Comparison of ENCODE assay signal across 8 mouse cellular contexts in the genomic region with DNA sequence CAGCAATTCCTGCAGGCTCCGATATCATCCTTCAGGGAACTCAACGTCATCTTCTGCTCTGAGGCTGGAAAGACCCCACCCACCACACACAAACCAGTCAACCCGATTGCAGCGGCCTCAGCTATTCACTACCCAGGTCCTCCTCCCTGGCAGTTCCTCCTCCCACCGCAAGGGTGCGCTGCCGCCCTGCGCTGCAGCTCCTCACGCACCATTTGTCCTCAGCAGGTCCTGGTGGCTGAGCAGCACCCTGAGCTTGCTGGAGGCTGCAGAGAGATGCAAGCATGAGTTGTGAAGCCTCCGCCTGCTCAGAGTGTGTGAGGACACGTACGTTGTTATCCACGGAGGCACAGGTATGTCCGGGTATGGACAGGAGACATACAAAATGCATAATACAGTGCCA. TPM values are rescaled to one million over a fixed set of nuclear protein-coding genes. Genes with fewer than 3 reads are reported as not detected.
DNase-seq lines count a peak whose midpoint lies in the region; ATAC-seq lines count a peak whose summit lies in the region.

No protein-coding gene starts in this region.

- H3K36me3 ChIP-seq in neural tube, embryonic 15.5 days, result no peaks in the 10 kb centered on the region
- H3K36me3 ChIP-seq in limb, embryonic 10.5 days, result no peaks in the 10 kb centered on the region
- no peaks in the 10 kb centered on the region for H3K36me3 ChIP-seq in splenic B cell, adult 2 months (ENCODE audit: control insufficient read depth, insufficient read depth, low read length, poor library complexity, severe bottlenecking)

- no peaks in the 10 kb centered on the region for H3K4me1 ChIP-seq in neural tube, embryonic 15.5 days
- H3K4me1 ChIP-seq in limb, embryonic 10.5 days, result no peaks in the 10 kb centered on the region

- no peak overlapping the region for H3K4me3 ChIP-seq in neural tube, embryonic 15.5 days (replicated peaks)
- H3K4me3 ChIP-seq in limb, embryonic 10.5 days, result no peak overlapping the region

- no peaks in the 10 kb centered on the region for H3K27me3 ChIP-seq in neural tube, embryonic 15.5 days (replicated peaks)
- no peaks in the 10 kb centered on the region for H3K27me3 ChIP-seq in limb, embryonic 10.5 days (ENCODE audit: low read depth, poor library complexity, severe bottlenecking)
- no peaks in the 10 kb centered on the region for H3K27me3 ChIP-seq in splenic B cell, adult 2 months (ENCODE audit: control insufficient read depth, insufficient read depth, low read length, poor library complexity, severe bottlenecking)

- H3K9me3 ChIP-seq in neural tube, embryonic 15.5 days (replicated peaks), result no peaks in the 10 kb centered on the region
- H3K9me3 ChIP-seq in limb, embryonic 10.5 days (replicated peaks), result no peaks in the 10 kb centered on the region

- H3K9ac ChIP-seq in neural tube, embryonic 15.5 days (replicated peaks), result no peak overlapping the region

- no peak for ATAC-seq in neural tube, embryonic 15.5 days (ENCODE audit: low FRiP score)
- peak; percentile 93 for ATAC-seq in monocyte, adult 5-6 weeks (replicated peaks; ENCODE audit: insufficient number of reproducible peaks, low FRiP score, low TSS enrichment, poor library complexity, severe bottlenecking)

- H3K27ac ChIP-seq in neural tube, embryonic 15.5 days (replicated peaks), result no peak overlapping the region
- no peak overlapping the region for H3K27ac ChIP-seq in limb, embryonic 10.5 days

- DNase-seq in neural tube, embryonic 10.5 days (ENCODE audit: extremely low spot score, low spot score), result peak; percentile 66
- DNase-seq in cerebellum, postnatal 25 days, result peak; percentile 80 to 86
- peak; percentile 14 to 19 for DNase-seq in gastrocnemius, adult 8-10 months (ENCODE audit: low spot score in 2 of 2)
- peak; percentile 43 for DNase-seq in kidney, adult 11 months
- DNase-seq in limb, embryonic 10.5 days (ENCODE audit: low spot score), result peak; percentile 77
- DNase-seq in splenic B cell, adult 2 months (ENCODE audit: low read depth, low spot score), result peak; percentile 91

- H3K4me2 ChIP-seq in neural tube, embryonic 15.5 days, result no peak overlapping the region

- WGBS in neural tube, embryonic 15.5 days, result 16% methylated on average over 14 of the region's 14 CpGs
- WGBS in limb, embryonic 10.5 days, result 16% methylated on average over 14 of the region's 14 CpGs

RNA-seq across cellular contexts. Expression of a gene that starts 1.9 kb away (rescaled TPM):
- not detected in 2 replicates for polyA plus RNA-seq in neural tube, embryonic 15.5 days (2015; fragmentation: Nextera tagmentation; extraction: Ambion mirVana)
- not detected for total RNA-seq in gastrocnemius, adult 8-10 months (2022)
- polyA plus RNA-seq in limb, embryonic 10.5 days (2016; fragmentation: Nextera tagmentation; extraction: Ambion mirVana), result not detected in 2 replicates
- total RNA-seq in monocyte, adult 5-6 weeks (2017), result 1.2 to 1.5 TPM in 2 of 3 replicates, not detected in the other

RNA-seq across cellular contexts. Expression of a gene that starts 24.6 kb away (rescaled TPM):
- 0.31 and 0.35 TPM in 2 replicates for polyA plus RNA-seq in neural tube, embryonic 15.5 days (2015; fragmentation: Nextera tagmentation; extraction: Ambion mirVana)
- not detected for total RNA-seq in gastrocnemius, adult 8-10 months (2022)
- polyA plus RNA-seq in limb, embryonic 10.5 days (2016; fragmentation: Nextera tagmentation; extraction: Ambion mirVana), result 0.21 and 0.40 TPM in 2 replicates
- 11.4 to 16.0 TPM (median 11.7 TPM) in 3 replicates for total RNA-seq in monocyte, adult 5-6 weeks (2017)

RNA-seq across cellular contexts. Expression of a gene that starts 30.2 kb away (rescaled TPM):
- polyA plus RNA-seq in neural tube, embryonic 15.5 days (2015; fragmentation: Nextera tagmentation; extraction: Ambion mirVana), result 0.28 TPM in 1 of 2 replicates, not detected in the other
- 1 to 10 TPM in 1 of 4 experiments, under 1 TPM in 3; 0.19 to 1.2 (median 0.38) TPM for total RNA-seq in gastrocnemius, adult 8-10 months (2022)
- polyA plus RNA-seq in limb, embryonic 10.5 days (2016; fragmentation: Nextera tagmentation; extraction: Ambion mirVana), result not detected in 2 replicates
- 12.6 to 30.8 TPM (median 30.4 TPM) in 3 replicates for total RNA-seq in monocyte, adult 5-6 weeks (2017)

RNA-seq across cellular contexts. Expression of a gene that starts 42.5 kb away (rescaled TPM):
- polyA plus RNA-seq in neural tube, embryonic 15.5 days (2015; fragmentation: Nextera tagmentation; extraction: Ambion mirVana), result 53.5 and 58.3 TPM in 2 replicates
- 10 to 100 TPM; 19.5 to 22.7 (median 20.3) TPM for total RNA-seq in gastrocnemius, adult 8-10 months (2022)
- polyA plus RNA-seq in limb, embryonic 10.5 days (2016; fragmentation: Nextera tagmentation; extraction: Ambion mirVana), result 44.3 and 46.0 TPM in 2 replicates
- total RNA-seq in monocyte, adult 5-6 weeks (2017), result 24.4 to 30.4 TPM (median 24.6 TPM) in 3 replicates

RNA-seq across cellular contexts. Expression of a gene that starts 46.4 kb away (rescaled TPM):
- 21.7 and 22.8 TPM in 2 replicates for polyA plus RNA-seq in neural tube, embryonic 15.5 days (2015; fragmentation: Nextera tagmentation; extraction: Ambion mirVana)
- 1 to 10 TPM in 3 of 4 experiments, not detected in 1; 1.3 to 2.1 (median 2.1) TPM for total RNA-seq in gastrocnemius, adult 8-10 months (2022)
- polyA plus RNA-seq in limb, embryonic 10.5 days (2016; fragmentation: Nextera tagmentation; extraction: Ambion mirVana), result 11.0 and 12.6 TPM in 2 replicates
- 4.3 to 4.9 TPM in 2 of 3 replicates, not detected in the other for total RNA-seq in monocyte, adult 5-6 weeks (2017)

Comparison
In these comparisons a context has a peak if more than half of its experiments do, and no peak if none do; other contexts are left out.
1. DNase-seq: peak in every context shown above with its lines; median percentile 91 in splenic B cell, adult 2 months; 83 in cerebellum, postnatal 25 days; 77 in limb, embryonic 10.5 days; 66 in neural tube, embryonic 10.5 days; 43 in kidney, adult 11 months; 16 in gastrocnemius, adult 8-10 months.
2. RNA of a gene that starts 24.6 kb away (total RNA-seq): 11.4 to 16.0 TPM in monocyte, adult 5-6 weeks; not detected in gastrocnemius, adult 8-10 months; every median in the first group is over 10 times any median in the second.